Mouse (Mus musculus): ENCODE measurements around the gene Pde4d.

The Pde4d gene

GRCm38 (mm10) chr13:109807446-109807845 lies 1357.7 kb downstream of the Pde4d start:
- DNase-seq, result no peak

GRCm38 (mm10) chr13:109808039-109808438 lies 1358.3 kb downstream of the Pde4d start:
- DNase-seq, result no peak

- no peak for DNase-seq
Measured at GRCm38 (mm10) chr13:109808946-109809345, 1359.2 kb downstream of the Pde4d start.

- DNase-seq, result no peak
Measured at GRCm38 (mm10) chr13:109809646-109810045, 1359.9 kb downstream of the Pde4d start.

- DNase-seq, result no peak
Measured at GRCm38 (mm10) chr13:109813924-109814323, 1364.2 kb downstream of the Pde4d start.

- DNase-seq, result no peak
Measured at GRCm38 (mm10) chr13:109819071-109819470, 1369.3 kb downstream of the Pde4d start.

GRCm38 (mm10) chr13:109820141-109820540 lies 1370.4 kb downstream of the Pde4d start:
- no peak for DNase-seq

- DNase-seq, result no peak
Measured at GRCm38 (mm10) chr13:109820866-109821265, 1371.1 kb downstream of the Pde4d start.

- DNase-seq, result no peak
Measured at GRCm38 (mm10) chr13:109821725-109822412, 1372.1 kb downstream of the Pde4d start.

GRCm38 (mm10) chr13:109822413-109823298 lies 1372.9 kb downstream of the Pde4d start:
- DNase-seq, result peak; percentile 77 to 82

GRCm38 (mm10) chr13:109823307-109824031 lies 1373.7 kb downstream of the Pde4d start:
- no peak for DNase-seq

- DNase-seq, result no peak
Measured at GRCm38 (mm10) chr13:109825891-109826290, 1376.1 kb downstream of the Pde4d start.

GRCm38 (mm10) chr13:109827341-109827740 lies 1377.6 kb downstream of the Pde4d start:
- DNase-seq, result no peak

- no peak for DNase-seq
Measured at GRCm38 (mm10) chr13:109827909-109828308, 1378.2 kb downstream of the Pde4d start.

- no peak for DNase-seq
Measured at GRCm38 (mm10) chr13:109829444-109829843, 1379.7 kb downstream of the Pde4d start.

- no peak for DNase-seq
Measured at GRCm38 (mm10) chr13:109834935-109835334, 1385.2 kb downstream of the Pde4d start.

- no peak for DNase-seq
Measured at GRCm38 (mm10) chr13:109837453-109837852, 1387.7 kb downstream of the Pde4d start.

- DNase-seq, result no peak
Measured at GRCm38 (mm10) chr13:109837921-109838320, 1388.2 kb downstream of the Pde4d start.

GRCm38 (mm10) chr13:109840251-109840650 lies 1390.5 kb downstream of the Pde4d start:
- DNase-seq, result no peak

GRCm38 (mm10) chr13:109841140-109841822 lies 1391.5 kb downstream of the Pde4d start:
- DNase-seq, result no peak

- DNase-seq, result no peak
Measured at GRCm38 (mm10) chr13:109842982-109843381, 1393.2 kb downstream of the Pde4d start.

- DNase-seq, result no peak
Measured at GRCm38 (mm10) chr13:109844828-109845227, 1395.1 kb downstream of the Pde4d start.

- no peak for DNase-seq
Measured at GRCm38 (mm10) chr13:109863826-109864225, 1414.1 kb downstream of the Pde4d start.
